Mouse (Mus musculus): Measurements from ENCODE around the gene Glrx.
"Not testable (repeated sequence)": the region's sequence is repeated elsewhere in the genome, so short reads cannot be mapped to it uniquely, and the experiment has no call there.

Glrx gene

GRCm38 (mm10) chr13:75839719-75840481 is at the start of gene Glrx:
Gene Glrx (plus strand): TSS chr13:75839868.
- DNase-seq, result peak in 1 of 2 experiments; percentile 31

DNA sequence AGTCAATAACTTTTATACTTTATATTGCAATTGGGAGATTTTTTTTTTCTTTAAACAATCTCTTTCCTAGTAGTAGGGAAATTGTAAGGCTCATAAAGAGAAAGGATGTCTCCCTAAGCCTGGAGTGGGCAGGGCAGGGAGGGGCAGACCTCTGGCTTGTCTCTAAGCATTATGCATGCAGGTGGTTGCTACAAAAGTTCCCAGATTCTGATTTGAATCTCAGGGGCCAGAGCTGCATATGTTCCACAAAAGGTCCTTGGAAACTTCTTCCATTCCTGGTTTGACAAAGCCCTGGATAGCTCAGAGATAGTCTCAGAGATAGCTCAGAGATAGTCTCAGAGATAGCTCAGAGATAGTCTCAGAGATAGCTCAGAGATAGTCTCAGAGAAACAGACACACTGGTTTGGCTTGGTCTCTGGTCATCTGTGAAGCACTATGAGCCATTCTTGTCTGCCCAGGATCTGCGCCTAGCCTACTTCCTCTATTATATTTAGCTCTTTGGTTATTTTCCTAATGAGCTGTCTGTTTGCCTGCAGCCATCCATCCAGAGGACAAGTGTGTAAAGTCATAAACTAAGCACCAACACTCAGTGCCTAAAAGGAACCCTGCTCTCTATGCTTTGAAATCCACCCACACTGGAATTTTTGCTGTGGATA is 49.0 kb upstream of the Glrx start:
- no peak for DNase-seq

DNA sequence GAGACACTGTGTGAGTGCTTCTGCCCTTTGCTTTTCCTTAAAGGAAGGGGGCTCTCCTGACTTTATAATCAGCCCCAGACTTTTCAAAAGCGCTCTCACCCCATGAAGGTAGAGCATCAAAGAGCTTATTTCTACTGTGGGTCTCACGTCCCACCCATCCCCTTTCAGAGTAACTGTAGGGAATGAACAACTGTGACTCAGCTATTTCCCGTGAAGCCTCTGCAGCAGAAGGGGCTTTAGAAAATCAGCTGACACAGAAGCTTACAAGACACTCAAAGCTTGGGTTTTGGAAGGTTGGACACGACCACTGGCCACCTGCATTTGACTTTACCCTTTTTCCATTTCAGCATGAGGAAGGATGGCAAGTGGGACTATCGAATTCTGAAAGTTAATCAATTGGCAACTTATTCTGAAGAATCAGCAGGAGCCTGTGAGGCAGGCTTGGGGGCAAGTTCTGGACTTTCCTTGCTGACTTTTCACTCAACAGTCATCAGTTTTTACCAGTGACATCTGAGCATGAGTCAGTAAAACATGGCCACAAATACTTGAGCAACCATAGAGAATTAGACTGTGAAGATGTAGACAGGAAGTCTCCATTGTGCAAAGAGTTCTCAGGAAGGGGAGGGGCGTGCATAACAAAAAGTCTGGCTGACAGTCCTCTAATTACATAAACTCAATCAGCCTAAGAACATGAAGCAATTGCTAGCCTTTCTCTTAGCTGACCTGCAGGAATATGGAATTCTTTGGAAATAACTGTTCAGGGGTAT is 45.6 kb upstream of the Glrx start:
- DNase-seq, result no peak

DNA sequence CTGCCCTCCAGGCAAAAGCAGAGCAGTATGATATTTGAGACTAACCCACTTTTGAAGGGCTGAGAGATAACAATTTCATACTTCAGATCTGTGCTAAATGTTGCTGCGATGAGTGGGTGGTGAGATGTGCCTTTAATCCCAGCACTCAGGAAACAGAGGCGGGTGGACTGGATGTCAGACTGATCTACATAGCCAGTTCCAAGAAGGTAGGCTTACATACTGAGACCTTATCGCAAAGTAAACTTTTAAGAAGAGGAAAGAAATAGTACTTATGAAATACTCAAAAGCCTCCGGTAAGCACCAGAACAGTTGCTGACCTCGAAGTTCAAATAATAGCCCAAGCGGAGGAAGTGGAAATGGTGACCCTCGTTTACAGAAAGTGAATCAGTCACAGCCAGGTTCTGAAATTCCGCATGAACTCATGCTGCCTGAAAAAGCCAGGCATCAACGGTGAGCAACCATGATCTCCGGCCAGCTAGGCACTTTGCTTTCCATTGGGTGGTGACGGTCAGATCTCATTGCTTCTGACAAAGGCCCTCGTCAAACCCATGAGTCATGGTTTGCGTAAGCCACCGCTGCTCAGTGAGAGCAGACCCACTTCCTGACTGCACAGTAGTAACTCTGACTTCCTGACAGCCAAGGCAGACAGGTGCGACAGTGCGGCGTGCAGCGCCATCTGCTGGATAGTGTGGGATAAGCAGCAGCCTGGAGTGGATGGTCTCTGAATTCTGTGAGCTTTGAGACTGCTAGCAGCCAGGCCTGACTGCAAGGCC is 42.1 kb upstream of the Glrx start:
- DNase-seq, result peak; percentile 86

DNA sequence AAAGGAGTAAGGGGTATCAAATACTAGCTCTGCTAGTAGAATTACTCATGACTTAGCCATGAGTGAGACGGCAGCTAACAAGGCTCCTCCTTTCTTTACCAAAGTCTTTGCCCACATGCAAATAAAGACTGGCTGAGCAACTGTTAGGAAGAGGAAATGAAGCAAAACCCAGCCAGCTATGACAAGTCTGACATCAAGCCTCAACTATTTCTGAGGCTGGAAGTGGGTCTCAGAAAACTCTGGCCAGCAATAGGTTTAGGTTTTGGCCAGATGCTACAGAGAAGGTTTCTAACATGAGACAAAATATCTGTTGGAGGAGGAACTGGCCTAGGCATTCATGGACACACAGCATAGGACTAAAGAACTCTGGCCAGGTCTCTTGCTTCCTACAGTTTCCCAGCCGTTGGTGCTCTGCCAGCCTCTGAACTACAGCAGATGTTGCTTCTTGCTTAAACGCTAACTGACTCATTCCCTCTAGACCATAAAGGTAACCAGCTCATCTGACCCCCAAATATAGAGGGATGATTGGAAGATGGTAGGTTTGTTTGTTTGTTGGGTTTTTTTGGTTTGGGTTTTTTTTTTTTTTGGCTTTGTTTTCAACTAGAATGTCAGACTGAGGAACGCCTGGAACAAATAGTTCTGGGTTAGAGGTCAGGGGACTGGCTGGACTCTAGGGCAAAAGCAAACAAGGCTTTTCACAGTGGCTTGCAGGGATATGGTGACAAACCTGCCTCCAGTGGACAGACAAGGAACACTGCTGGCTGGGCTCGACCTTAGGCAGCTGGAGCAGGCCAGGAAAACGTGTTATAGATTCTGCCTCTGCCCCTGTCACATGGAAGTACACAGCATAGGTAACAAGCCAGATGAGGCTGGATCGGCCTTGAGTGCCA is 41.0 kb upstream of the Glrx start:
- DNase-seq, result no peak

DNA sequence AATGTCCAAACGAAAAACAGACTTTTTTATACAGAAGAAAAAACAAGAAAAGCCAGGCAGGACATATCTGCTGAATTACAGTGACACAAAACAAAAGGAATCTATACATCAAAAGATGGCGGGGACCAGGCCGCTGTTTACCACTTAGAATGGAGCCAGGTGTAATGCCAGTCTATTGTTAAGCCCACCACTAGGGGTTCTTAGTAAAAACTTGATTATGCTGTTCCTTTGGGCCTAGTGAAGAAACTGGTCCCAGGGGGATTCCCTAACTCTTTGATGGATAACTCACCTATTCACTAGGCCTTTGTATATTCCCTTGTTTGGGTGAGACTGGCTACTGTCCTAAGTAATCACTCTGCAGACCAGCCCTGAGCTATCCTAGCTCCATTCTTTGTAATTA is 40.2 kb upstream of the Glrx start:
- no peak for DNase-seq

GRCm38 (mm10) chr13:75807969-75808368 is 31.7 kb upstream of the Glrx start:
- no peak for DNase-seq

- DNase-seq, result no peak
Measured at GRCm38 (mm10) chr13:75809957-75810356, 29.7 kb upstream of the Glrx start.

DNA sequence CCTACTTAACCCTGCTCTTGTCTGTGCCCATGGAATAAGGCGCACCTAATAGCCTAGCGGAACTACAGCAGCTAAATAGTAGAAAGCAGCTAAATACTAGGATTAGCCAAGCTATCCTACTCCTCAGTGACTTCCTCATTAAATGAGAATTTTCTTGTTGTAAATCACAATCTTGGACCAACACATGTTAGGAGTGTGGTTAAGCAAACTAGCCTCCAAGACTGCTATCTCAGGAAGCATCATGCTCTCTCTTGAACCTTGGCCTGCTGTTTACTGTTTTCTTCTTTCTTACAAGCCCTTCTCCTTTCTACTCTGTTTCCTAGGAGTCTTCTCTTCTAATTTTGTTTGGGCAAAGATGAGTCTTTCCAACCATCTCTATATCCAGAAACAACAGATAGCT is 22.5 kb upstream of the Glrx start:
- no peak for DNase-seq

- DNase-seq, result no peak
Measured at GRCm38 (mm10) chr13:75818486-75818885, 21.2 kb upstream of the Glrx start.

GRCm38 (mm10) chr13:75818945-75819706 is 20.5 kb upstream of the Glrx start:
- no peak for DNase-seq

- no peak for DNase-seq
Measured at GRCm38 (mm10) chr13:75819898-75820297, 19.8 kb upstream of the Glrx start.

DNA sequence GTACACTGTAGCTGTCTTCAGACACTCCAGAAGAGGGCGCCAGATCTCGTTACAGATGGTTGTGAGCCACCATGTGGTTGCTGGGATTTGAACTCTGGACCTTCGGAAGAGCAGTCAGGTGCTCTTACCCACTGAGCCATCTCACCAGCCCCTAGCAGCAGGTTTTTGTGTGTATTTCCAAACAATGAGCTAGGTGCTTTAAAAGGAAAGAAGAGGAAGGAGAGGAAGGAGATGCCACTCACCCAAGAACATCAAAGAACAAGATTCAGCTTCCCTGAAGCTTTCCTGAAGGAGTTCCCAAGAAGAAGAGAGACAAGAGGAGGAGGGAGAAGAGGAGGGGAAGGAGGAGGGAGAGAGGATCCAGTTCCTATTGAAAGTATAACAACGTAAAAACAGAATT is 17.3 kb upstream of the Glrx start:
- not testable (repeated sequence) for DNase-seq

- DNase-seq, result no peak
Measured at GRCm38 (mm10) chr13:75823201-75823600, 16.5 kb upstream of the Glrx start.

GRCm38 (mm10) chr13:75824611-75825319 is 14.9 kb upstream of the Glrx start:
- DNase-seq, result no peak

GRCm38 (mm10) chr13:75825388-75825787 is 14.3 kb upstream of the Glrx start:
- no peak for DNase-seq

GRCm38 (mm10) chr13:75830708-75831107 is 9.0 kb upstream of the Glrx start:
- no peak for DNase-seq

DNA sequence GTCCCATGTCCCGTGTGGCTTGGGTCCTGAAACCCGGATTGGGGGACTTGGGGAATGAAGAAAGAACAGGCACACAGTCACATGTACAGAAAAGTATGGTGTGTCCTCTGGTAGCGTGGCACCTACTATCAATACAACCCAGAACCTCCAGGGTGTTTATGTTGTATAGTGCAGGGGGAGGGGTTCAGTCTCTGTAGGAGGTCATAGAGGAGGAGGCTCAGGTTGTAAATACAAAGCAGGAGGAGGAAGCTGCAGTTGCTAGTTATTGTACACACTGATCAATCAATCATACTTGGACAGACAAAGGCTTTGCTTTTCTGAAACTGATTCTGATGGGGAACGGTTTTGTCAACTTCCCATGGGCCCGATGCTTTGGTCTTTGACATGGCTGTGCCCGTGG is 8.0 kb upstream of the Glrx start:
- no peak for DNase-seq

DNA sequence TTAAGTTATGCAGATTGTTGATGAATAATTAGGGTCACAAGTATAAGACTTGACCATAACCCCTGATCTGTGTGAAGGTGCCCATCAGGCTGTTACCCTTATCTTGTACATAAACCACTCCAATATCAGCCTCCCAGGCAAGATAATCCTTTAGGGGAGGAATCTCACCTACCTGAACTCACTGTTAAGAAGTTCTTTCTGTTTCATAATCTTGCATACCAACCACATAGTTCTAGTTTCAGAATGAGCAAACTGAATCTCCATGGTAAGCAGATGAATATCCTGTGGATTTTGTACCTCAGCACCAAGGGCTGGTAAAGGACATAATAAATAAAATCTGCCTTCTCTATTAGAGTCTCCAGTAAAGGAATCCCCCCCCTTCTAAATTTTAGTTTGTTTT is 7.0 kb upstream of the Glrx start:
- DNase-seq, result no peak

GRCm38 (mm10) chr13:75833499-75833898 is 6.2 kb upstream of the Glrx start:
- no peak for DNase-seq

Measured in thymus, adult 18-20 months (tissue).